Mouse (Mus musculus): ENCODE results near the gene Ubtd1.

Gene Ubtd1

DNA sequence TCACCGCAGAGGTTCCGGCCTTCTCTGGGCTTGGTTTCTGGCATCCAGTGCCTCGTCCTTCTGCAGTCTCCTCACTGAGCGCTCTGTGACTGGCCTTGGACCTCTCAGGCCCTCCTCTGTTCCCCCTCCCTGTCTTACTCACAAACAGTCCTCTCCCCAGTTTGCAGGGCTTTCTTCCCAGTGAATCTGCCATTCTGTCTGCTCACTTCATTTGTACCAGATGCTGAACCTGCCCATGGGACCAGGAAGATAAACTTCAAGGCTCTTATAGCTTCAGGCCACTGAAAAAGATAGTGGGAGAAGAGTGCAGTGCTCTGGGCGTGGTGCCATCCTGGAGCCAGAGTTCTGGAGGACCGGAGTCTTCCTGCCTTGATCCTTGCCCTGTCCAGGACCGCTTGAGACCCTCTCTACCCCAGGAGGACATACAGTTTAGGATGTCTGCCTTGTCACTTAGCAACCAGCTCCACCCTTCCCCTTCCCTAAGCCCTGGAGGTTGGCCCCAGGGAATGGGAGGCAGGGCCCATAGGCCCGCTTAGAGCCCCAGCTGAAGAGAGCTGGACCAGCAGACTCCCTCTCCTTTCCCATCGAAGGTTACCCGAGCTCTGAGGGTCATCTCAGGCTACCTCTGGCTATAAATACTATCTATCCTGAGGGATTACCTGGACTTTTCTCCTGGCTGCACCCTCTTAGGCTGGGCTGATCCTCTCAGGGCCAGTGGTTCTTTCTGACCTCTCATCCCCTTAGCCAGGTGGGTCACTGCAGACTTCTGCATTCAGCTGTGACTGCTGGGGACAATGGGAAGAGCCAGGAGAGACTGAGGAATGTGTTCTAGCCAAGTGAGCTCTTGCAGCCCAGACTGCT is 40.3 kb downstream of the Ubtd1 start:
- ATAC-seq (ENCODE audit: low TSS enrichment) = no peak

- no peak for ATAC-seq (ENCODE audit: low TSS enrichment)
Measured at GRCm38 (mm10) chr19:42022542-42022848, 40.9 kb downstream of the Ubtd1 start.

DNA sequence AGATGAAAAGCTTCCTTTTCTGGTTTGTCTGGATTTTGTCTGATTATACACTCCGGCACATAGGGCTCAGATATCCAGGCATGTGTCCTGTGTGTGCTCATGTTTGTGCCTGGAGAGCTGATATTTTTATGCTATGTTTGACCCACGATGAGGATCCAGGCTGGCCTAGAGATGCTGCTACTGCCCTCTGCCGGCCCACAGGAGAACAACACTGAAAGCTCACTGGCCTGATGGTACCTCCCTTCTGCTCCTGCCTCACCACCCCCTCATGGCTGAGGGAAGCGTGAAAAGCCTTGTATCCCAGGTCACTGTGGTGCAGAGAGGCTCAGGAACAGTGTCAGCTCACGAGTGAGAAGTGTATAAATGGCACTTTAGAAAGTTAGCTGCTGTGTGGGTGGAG is 44.6 kb downstream of the Ubtd1 start:
- peak; percentile 96 for ATAC-seq (ENCODE audit: low TSS enrichment)

DNA sequence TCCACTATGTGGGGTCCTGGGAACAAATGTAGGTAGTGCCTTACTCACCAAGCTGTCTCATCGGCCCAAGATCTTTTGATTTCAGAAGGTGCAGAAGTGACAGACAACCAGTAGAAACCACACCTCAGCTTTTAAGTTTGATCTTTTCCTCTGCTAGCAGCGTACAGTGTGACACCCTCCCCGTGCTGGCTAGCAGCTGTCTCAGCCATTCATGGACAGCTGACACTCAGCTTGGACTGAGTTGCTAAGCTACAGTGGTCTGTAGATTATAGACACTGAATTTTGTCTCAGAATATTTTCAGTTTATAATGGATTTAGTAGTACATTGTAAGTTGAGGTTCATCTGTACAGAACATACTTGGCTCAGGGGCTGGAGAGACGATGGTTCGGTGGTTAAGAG is 49.5 kb downstream of the Ubtd1 start:
- no peak for ATAC-seq (ENCODE audit: low TSS enrichment)

DNA sequence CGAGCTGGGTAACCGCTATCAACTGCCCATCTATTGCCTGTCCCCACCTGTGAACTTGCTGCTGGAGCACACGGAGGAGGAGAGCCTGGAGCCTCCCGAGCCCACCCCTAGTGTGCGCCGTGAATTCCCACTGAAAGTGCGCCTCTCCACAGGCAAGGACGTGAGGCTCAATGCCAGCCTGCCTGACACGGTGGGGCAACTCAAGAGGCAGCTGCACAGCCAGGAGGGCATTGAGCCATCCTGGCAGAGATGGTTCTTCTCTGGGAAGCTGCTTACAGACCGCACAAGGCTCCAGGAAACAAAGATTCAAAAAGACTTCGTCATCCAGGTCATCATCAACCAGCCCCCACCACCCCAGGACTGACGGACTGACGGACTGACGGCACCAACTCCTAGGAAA is 52.0 kb downstream of the Ubtd1 start:
- ATAC-seq (ENCODE audit: low TSS enrichment) = no peak

DNA sequence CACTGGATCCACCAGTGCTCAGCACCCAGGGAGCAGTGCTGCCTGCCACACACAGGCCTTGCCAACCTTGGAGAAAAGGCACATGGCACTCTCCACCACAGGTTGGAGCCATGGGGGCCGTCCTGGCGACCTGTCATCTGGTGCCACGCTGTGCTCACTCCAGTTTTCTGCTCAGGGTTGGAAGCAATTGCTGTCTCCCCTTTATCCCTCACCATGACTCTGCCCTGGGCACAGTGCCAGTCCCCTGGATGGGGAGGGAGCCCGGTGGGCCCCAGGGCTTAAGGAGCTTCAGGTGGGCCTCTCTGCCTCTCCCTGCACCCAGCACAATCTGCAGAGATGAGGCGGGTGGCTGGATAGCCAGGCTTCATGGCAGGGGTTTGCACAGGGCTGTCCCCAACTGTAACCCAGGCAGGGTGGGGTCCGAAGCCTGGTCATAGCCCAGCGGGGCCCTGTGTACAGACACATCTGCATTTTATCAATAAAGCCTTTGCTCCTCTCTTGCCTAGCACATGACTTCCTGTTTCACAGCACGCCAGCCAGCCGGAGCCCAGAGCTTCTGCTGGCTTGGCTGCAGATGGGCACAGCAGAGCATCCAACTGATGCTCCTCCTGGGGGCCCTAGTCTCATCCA is 52.7 kb downstream of the Ubtd1 start:
- ATAC-seq (ENCODE audit: low TSS enrichment) = peak; percentile 10

DNA sequence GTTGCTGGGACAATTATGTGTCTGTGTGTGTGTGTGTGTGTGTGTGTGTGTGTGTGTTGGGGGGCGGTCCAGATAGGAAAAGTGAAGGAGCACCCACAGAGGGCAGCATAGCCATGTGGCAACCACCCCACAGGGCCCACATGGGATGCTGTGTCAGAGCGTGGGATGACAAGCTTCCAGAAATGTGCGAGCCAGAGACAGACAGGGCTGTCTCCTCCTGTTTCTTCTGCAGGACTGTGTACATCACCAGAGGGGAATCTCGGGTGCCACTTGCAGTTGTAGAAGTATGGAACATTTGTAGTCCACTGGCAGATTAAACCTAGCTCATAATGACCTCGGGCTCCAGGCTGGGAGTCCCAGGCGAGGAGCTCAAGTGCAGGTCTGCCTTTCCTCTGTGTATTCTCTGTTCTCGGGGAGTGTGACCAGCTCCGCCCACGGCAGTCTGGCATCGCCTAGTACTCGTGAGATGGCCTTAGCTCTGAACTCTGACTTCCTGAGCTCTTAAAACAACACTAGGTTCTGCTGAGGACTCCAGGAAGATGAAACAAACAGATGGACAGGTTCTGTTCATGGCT is 53.4 kb downstream of the Ubtd1 start:
- peak; percentile 73 for ATAC-seq (ENCODE audit: low TSS enrichment)

- peak; percentile 92 for ATAC-seq (ENCODE audit: low TSS enrichment)
Measured at GRCm38 (mm10) chr19:42035456-42036248, 54.1 kb downstream of the Ubtd1 start, which contains the start of gene Ankrd2. Ankrd2 (plus strand) TSS chr19:42036000.

- ATAC-seq (ENCODE audit: low TSS enrichment) = no peak
Measured at GRCm38 (mm10) chr19:42036357-42036756, 54.8 kb downstream of the Ubtd1 start.

DNA sequence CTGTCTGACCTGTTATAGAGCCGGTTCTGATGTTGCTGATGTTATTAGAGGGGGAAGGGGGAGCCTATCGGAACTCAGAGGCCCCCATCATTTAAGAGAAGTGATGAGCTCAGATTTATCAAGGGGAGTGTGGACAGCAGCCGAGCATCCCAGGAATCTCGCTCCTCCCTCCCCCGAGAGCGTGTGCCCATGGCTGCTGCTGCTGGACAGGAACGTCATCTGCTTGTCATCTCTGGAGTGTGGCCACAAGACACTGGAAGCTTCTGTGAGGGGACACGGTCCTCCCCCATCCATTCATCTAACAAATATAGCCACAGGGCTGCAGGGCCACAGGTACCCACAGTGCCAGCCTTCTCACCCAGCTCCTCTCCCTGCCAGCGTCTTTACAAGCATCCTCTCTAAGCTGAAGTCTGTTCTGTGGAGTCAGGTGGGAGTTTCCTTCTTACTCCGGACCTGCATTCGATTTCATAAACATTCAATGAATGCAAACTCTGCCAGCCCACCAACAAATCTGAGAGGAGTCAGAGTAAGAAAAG is 55.7 kb downstream of the Ubtd1 start:
- ATAC-seq (ENCODE audit: low TSS enrichment) = no peak

DNA sequence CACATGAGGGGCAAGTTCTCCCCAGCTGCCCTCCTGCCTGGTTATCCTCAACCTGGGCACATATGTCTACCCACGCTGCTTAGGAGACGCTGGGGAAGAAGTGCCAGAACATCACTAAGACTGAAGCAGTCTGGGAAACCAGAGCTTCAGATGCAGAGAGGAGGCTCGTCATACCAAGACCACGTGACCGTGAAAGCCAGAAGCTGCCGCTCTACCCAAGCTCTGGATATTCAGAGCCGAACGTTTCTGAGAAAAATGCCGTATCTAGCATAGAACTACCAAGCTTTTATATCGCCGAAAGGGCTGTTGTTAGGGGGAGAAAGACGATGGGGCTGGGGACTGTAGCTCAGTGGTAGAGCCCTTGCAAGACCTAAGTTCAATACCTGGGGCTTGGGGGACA is 56.7 kb downstream of the Ubtd1 start:
- ATAC-seq (ENCODE audit: low TSS enrichment) = no peak

- ATAC-seq (ENCODE audit: low TSS enrichment) = no peak
Measured at GRCm38 (mm10) chr19:42043988-42044387, 62.4 kb downstream of the Ubtd1 start.

DNA sequence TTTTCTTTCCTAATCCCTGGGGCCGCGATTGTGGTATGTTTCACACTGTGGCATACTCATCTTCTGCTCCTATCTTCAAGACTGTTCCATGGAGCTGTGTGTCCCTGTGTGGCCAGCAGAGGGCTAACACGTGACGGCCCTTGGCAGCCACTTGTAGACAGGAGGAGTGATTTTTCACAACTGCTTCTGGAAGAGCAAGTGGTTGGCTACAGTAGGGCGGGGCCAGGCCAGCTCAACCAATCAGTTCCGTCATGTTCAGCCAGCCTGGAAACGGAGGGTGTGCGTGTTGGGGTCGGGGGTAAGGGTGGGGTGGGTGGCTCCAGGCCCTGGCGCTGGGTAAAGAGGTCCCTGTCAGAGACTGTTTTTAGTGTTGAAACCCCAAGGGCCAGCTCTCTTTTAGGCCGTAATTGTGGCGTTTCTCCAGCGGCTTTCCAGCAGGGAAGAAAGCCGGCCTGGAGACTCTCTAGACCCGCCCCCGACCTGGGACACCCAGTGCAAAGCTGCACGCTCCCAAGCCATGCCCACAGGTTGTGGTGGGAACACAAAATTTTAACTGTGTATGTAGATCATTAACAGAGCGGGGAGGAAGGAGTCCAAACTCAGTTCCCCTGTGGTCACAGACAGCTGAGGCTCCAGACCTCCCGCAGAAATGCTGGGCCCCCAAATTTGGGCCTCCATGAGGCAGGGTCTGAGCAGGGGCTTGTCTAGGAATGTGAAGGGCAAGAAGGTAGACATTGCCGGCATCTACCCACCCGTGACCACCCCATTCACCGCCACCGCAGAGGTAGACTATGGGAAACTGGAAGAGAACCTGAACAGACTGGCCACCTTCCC is 63.9 kb downstream of the Ubtd1 start, which contains the start of gene Hoga1:
Gene Hoga1, plus strand, starts transcription at position 342 of the 834 bp plus-strand sequence.
- ATAC-seq (ENCODE audit: low TSS enrichment) = peak; percentile 62

DNA sequence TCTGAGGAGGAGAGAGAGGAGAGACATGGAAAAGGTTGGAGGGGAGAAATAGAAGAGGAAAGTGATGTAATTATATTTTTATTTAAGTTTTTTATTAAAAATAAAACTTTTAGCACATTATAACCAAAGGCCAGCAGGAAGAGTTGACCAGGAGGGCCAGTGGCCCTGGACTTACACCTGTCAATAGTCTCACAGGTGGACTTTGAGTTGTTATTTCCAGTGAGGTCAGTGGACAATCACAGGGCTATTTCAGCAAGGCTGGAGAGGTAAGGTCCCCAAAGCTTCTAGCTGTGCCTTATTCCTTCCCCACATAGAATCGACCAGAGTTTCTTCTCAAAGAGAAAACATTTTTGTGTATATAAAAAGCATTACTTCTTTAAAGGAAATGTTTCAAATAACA is 68.7 kb downstream of the Ubtd1 start:
- ATAC-seq (ENCODE audit: low TSS enrichment) = no peak

DNA sequence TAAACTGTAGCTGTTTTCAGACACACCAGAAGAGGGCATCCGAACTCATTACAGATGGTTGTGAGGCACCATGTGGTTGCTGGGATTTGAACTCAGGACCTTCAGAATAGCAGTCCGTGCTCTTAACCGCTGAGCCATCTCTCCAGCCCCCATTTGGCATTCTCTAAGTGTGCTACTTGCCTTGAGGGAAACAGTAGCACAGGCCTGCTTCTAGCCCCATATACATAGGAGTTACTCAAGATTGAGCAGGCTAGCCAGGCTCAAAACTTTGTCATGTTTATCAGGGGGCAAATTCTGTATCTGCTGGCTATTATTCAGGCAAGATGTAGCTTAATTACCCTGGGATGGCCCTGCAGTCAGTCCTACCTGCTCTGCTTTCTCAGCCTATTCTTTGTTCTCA is 69.8 kb downstream of the Ubtd1 start:
- ATAC-seq (ENCODE audit: low TSS enrichment) = no peak

DNA sequence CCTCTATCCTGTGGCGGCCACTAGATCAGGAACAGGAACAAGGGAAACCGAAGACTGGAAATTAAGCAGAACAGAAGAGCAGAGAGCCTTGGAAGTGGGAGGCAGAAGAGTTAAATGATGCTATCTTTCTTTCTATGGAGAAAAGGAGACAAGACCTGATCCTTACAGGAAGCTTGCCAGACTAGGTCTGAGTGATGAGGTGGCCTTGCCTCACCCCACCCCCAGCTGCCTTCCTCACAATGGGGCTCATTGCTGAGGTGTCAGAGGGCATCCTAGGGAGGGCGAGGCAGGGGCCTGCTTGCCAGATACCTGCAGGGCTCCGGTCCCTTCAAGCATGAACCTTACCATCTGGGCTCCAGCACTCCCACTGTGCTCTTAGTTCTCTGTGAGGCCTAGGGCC is 70.4 kb downstream of the Ubtd1 start, which contains the start of gene 4933411K16Rik:
Gene 4933411K16Rik, plus strand, starts transcription at position 301 of the 400 bp plus-strand sequence.
- no peak for ATAC-seq (ENCODE audit: low TSS enrichment)

GRCm38 (mm10) chr19:42054255-42054654 is 72.7 kb downstream of the Ubtd1 start:
- ATAC-seq (ENCODE audit: low TSS enrichment) = no peak

- ATAC-seq (ENCODE audit: low TSS enrichment) = no peak
Measured at GRCm38 (mm10) chr19:42055881-42056280, 74.3 kb downstream of the Ubtd1 start.

DNA sequence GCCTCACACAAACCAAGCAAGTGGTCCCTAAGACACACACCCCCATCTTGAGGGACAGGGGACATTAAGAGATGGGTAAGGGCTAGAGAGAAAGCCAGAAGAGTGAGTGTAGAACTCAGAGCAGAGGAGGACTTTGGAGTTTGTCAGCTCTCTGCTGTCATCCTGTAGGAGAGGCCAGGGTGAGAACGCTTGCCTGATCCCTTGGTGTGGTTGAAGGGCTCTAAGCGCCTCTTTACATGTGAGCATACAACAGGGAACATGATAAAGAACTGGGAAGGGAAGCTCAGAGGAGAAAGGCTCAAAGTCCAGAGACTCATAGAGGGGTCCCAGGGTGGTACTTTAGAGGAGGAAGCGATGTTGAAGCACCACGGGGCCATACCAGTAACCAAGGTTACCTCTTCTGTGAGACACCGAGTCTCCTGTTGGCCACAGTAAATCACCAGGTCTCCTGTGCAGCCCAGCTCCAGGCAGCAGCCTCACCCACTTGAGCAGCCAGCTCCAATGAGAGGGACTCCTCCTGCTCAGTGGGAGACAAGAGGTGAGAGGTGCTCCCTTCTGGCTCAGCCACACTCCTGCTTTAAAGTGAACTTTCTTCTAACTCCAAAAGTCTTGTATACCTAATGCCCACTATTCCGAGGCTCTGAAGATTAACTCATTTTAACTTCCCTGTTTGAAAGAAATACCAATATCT is 75.3 kb downstream of the Ubtd1 start:
- ATAC-seq (ENCODE audit: low TSS enrichment) = no peak

GRCm38 (mm10) chr19:42058426-42058825 is 76.9 kb downstream of the Ubtd1 start:
- no peak for ATAC-seq (ENCODE audit: low TSS enrichment)
